Mouse (Mus musculus) erythroblast, adult 5-6 weeks (primary cell): ENCODE data around the gene Mterf2. TPM values are rescaled to one million over a fixed set of nuclear protein-coding genes. Genes with fewer than 3 reads are reported as not detected.

Source experiments
- ATAC-seq: replicated peaks from 2 replicates; pipeline ENCODE4 v1.8.0; 2016; ENCODE audit warnings: moderate number of reproducible peaks, mild to moderate bottlenecking, moderate TSS enrichment, inconsistent platforms; ENCODE audit not compliant: poor library complexity, low FRiP score, severe bottlenecking
- total RNA-seq, 2 experiments: library from RNA; stranded (forward) in 1 of 2; stranded (reverse) in 1 of 2; fragments of 150-400 nt in 1 of 2; fragments of 200-764, 138-1000 nt in 1 of 2; gene quantifications; 2 replicates each; pipeline versions ENCODE4 v1.2.3 to v1.2.4; 2015 to 2017; ENCODE audit warnings: low replicate concordance in 2 of 2

Gene Mterf2
- 0.63 and 4.8 TPM in 2 replicates for total RNA-seq (2015; ENCODE audit: low replicate concordance)
- total RNA-seq (2017; ENCODE audit: low replicate concordance) = 0.17 TPM in 1 of 2 replicates, not detected in the other

- ATAC-seq = peak; percentile 100
These were observed at the start of gene Mterf2 for GRCm38 (mm10) chr10:85127395-85128287. Gene Mterf2, minus strand, starts transcription at chr10:85128027.

- no peak for ATAC-seq
These were observed 48.8 kb upstream of the Mterf2 start for GRCm38 (mm10) chr10:85176640-85177039.

- ATAC-seq = no peak
These were observed 37.5 kb upstream of the Mterf2 start for GRCm38 (mm10) chr10:85165306-85165705.

DNA sequence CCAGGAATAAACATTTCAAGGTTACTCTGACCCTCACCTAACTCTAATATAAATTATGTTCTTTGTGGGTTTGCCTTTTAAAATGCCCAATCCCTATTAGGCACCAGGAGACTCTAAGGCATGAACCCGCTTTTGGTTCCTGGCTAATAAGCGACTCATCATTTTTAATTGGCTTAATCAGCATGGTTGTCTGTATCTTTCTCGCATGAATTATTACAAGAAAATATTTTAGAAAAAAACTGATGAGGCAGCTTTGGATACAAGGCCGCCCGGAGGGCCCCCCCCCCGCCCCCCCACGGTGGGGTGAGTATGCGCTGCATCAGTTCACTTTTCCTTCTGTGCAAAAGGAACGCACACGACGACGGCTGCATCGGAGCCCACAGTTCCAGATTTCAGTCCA lies 37.0 kb upstream of the Mterf2 start:
- no peak for ATAC-seq

- ATAC-seq = no peak
These were observed 34.0 kb upstream of the Mterf2 start for GRCm38 (mm10) chr10:85161745-85162351.

DNA sequence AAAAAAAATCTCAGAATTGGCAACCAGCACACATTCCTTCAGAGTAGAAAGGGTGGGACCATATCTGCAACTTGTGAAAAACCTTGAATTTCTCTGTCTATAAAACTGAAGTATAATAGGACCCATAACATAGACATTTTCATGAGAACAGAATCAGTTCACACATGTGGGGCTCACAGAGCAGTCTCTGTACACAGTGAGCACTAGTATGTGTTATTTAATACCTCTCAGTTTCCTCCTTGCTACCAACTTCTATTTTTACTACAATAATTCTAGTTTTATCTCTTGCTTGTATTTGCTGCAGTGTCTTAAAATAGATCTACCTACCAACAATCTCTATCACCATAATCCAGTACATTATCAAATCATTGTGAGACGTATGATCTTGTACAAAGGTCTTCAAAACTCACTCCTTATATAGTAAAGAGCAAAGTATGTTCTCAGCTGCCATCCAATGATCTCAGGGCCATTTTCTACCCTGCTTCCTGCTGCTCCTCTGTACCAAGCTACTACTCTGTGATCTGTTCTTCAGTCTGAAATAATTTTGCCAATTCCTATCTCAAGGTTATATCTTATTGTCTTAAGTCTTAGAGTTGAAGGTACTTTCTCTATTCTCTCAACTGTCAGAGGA lies 32.3 kb upstream of the Mterf2 start:
- no peak for ATAC-seq

GRCm38 (mm10) chr10:85157451-85157850 lies 29.6 kb upstream of the Mterf2 start:
- no peak for ATAC-seq

DNA sequence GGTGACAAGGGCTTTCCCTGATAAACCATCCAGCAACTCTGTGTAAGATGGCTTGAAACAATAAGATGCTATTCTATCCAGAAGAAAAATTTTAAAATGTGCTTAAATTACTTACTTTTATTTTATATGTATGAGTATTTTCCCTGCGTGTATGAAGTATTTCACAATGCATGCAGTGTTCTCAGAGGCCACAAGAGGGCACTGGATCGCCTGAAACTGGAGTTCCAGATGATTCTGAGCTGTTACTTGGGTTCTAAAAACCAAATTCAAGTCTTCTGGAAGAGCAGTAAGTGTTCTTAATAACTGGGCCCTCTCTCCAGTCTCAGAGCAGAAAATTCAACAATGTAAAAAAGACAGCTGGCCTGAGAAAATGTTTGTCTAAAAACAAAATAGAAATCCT lies 26.4 kb upstream of the Mterf2 start:
- no peak; the same call in 1 of the 2 replicates for ATAC-seq

- no peak for ATAC-seq
These were observed 21.4 kb upstream of the Mterf2 start for GRCm38 (mm10) chr10:85149226-85149625.

DNA sequence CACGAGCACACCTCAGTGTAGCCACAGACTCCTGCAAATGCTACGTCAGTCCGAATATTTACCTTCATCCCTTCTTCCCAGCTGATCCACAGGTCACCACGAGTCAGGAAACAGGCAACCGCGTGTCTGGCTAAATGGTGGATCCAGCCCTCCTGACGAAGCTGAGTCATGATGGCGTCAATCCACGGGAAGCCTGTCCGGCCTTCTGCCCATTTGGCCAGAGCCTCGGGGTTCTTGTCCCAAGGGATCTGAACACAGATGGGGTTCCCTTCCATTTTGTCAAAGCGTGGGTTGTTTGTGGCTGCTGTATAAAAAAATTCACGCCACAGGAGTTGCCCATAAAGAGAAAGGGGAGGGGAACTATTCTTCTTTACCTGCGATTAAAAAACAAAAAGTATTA lies 18.5 kb upstream of the Mterf2 start:
- ATAC-seq = no peak

- ATAC-seq = no peak; the same call in 1 of the 2 replicates
These were observed 13.6 kb upstream of the Mterf2 start for GRCm38 (mm10) chr10:85141465-85141864.

DNA sequence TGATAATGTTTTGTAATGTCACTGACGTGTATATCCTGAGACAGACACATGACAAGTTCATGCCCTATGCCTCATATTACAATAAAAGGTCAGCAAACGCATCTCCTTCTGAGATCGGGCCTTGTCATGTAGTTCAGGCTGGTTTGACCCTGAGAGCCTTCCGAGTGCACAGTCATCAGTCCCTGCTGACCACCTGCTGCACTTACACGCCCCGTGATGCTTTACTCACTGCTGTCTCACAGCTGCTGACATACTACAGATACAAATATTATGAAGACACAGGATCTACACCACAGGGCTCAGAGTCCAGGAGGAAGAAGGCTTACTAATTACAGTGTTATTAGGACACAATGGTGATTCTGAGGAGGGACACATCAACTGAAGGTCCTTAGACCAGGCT lies 8.7 kb upstream of the Mterf2 start:
- no peak for ATAC-seq

- no peak for ATAC-seq
These were observed 626 bp upstream of the Mterf2 start for GRCm38 (mm10) chr10:85128453-85128852.

GRCm38 (mm10) chr10:85125184-85125583 lies 2.6 kb downstream of the Mterf2 start:
- no peak for ATAC-seq

- ATAC-seq = no peak
These were observed 13.4 kb downstream of the Mterf2 start for GRCm38 (mm10) chr10:85114409-85114808.

DNA sequence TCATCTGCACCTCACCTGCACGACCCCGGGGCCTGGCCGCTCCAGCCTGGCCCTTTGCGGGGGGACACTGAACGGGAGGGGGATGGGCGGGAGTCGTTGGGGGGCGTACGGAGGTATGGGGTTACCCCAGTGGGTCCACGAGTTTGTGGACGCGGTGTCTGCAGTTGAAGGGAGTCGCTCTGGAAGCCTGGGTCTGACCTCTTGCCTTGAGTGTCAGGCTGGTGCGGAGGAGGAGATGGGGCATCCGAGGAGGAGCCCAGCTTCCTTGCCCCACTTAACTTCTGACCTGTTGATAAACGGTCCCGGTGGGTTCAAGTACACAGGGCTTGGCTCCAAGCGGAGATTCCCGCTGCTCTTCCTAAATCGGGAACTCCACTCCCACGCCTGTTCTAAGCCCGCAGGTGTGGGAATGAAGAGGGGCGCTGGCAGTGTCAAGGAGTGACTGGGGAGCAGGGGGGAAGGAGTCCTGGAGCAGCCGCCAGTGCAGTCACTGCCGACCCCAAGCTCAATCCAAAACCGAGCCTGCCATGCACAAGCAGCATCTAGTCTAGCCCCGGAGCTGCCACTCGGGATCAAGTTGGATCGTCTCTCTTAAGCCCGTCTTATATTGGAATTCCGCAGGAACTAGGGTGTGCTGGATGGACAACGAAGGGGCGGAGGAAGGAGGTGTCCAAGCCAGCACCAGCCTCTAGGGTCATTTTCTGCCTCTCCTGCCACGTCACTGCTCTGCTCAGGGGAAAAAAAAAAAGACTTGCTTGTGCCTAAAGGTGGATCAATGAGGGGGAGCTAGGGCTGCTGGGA lies 24.5 kb downstream of the Mterf2 start:
- peak; percentile 22; the same call in 1 of the 2 replicates for ATAC-seq

- peak; percentile 81 for ATAC-seq
These were observed 25.4 kb downstream of the Mterf2 start, which contains the start of the genes Fhl4 and Tmem263 for GRCm38 (mm10) chr10:85102247-85103084. Gene Fhl4, minus strand, starts transcription at chr10:85102495. Gene Tmem263, plus strand, starts transcription at chr10:85102627.

- ATAC-seq = peak; percentile 36
These were observed 26.0 kb downstream of the Mterf2 start for GRCm38 (mm10) chr10:85101841-85102240.
